Mouse (Mus musculus): ENCODE results near the gene Picalm. TPM values are rescaled to one million over a fixed set of nuclear protein-coding genes. Genes with fewer than 3 reads are reported as not detected.
A peak's percentile ranks its signal among the peaks of the same experiment; 100 is the strongest.
"Not testable (repeated sequence)": the region's sequence is repeated elsewhere in the genome, so short reads cannot be mapped to it uniquely, and the experiment has no call there.

Picalm gene
- polyA plus RNA-seq, 1 experiment from 2014 or later = 34.4 TPM

GRCm38 (mm10) chr7:90216511-90216910, 86.5 kb downstream of the Picalm start:
- Histone ChIP-seq H3K27ac (ENCODE audit: low read depth, low read length) (no peak overlapping the region), H3K4me1 (ENCODE audit: control insufficient read depth, insufficient read depth, low read depth, low read length) (no peaks in the 10 kb centered on the region), H3K36me3 (ENCODE audit: control insufficient read depth, insufficient read depth, low read length) (no peaks in the 10 kb centered on the region), H3K9me3 (ENCODE audit: control insufficient read depth, low read length) (no peaks in the 10 kb centered on the region), H3K4me3 (ENCODE audit: low read length) (no peak overlapping the region), H3K27me3 (replicated peaks; ENCODE audit: control insufficient read depth, insufficient read depth, low read length) (no peaks in the 10 kb centered on the region), H3K4me2 (ENCODE audit: low read length) (no peak overlapping the region), H3K9ac (ENCODE audit: low read depth, low read length) (no peak overlapping the region)
- 54% methylated on average over 8 of the region's 8 CpGs for WGBS
- peak; percentile 60 for ATAC-seq

- 85% methylated on average over 5 of the region's 5 CpGs for WGBS
Measured at GRCm38 (mm10) chr7:90218122-90218521, 88.1 kb downstream of the Picalm start.

GRCm38 (mm10) chr7:90221487-90221886, 91.5 kb downstream of the Picalm start:
- Histone ChIP-seq H3K4me3 (ENCODE audit: low read length) (no peak overlapping the region), H3K4me1 (ENCODE audit: control insufficient read depth, insufficient read depth, low read depth, low read length) (no peaks in the 10 kb centered on the region), H3K9me3 (ENCODE audit: control insufficient read depth, low read length) (no peaks in the 10 kb centered on the region), H3K27ac (ENCODE audit: low read depth, low read length) (no peak overlapping the region), H3K36me3 (ENCODE audit: control insufficient read depth, insufficient read depth, low read length) (no peaks in the 10 kb centered on the region), H3K4me2 (ENCODE audit: low read length) (no peak overlapping the region), H3K9ac (ENCODE audit: low read depth, low read length) (no peak overlapping the region), H3K27me3 (replicated peaks; ENCODE audit: control insufficient read depth, insufficient read depth, low read length) (no peaks in the 10 kb centered on the region)
- 79% methylated on average over 2 of the region's 2 CpGs for WGBS
- ATAC-seq = no peak

More at GRCm38 (mm10) chr7:90218122-90218521, 88.1 kb downstream of the Picalm start:
- no peaks in the 10 kb centered on the region for H3K9me3 ChIP-seq (ENCODE audit: control insufficient read depth, low read length)
- no peak overlapping the region for H3K9ac ChIP-seq (ENCODE audit: low read depth, low read length)
- no peaks in the 10 kb centered on the region for H3K36me3 ChIP-seq (ENCODE audit: control insufficient read depth, insufficient read depth, low read length)
- H3K27ac ChIP-seq (ENCODE audit: low read depth, low read length) = no peak overlapping the region
- no peak overlapping the region for H3K4me3 ChIP-seq (ENCODE audit: low read length)
- no peaks in the 10 kb centered on the region for H3K27me3 ChIP-seq (replicated peaks; ENCODE audit: control insufficient read depth, insufficient read depth, low read length)
- no peaks in the 10 kb centered on the region for H3K4me1 ChIP-seq (ENCODE audit: control insufficient read depth, insufficient read depth, low read depth, low read length)
- no peak for ATAC-seq
- H3K4me2 ChIP-seq (ENCODE audit: low read length) = no peak overlapping the region

- H3K27me3 ChIP-seq (replicated peaks; ENCODE audit: control insufficient read depth, insufficient read depth, low read length) = no peaks in the 10 kb centered on the region
- no peaks in the 10 kb centered on the region for H3K9me3 ChIP-seq (ENCODE audit: control insufficient read depth, low read length)
- H3K27ac ChIP-seq (ENCODE audit: low read depth, low read length) = no peak overlapping the region
- WGBS = 87% methylated on average over 4 of the region's 4 CpGs
- H3K36me3 ChIP-seq (ENCODE audit: control insufficient read depth, insufficient read depth, low read length) = no peaks in the 10 kb centered on the region
- no peak for ATAC-seq
- no peak overlapping the region for H3K4me3 ChIP-seq (ENCODE audit: low read length)
- no peak overlapping the region for H3K4me2 ChIP-seq (ENCODE audit: low read length)
- no peaks in the 10 kb centered on the region for H3K4me1 ChIP-seq (ENCODE audit: control insufficient read depth, insufficient read depth, low read depth, low read length)
- no peak overlapping the region for H3K9ac ChIP-seq (ENCODE audit: low read depth, low read length)
Measured at GRCm38 (mm10) chr7:90228075-90228474, 98.1 kb downstream of the Picalm start.

DNA sequence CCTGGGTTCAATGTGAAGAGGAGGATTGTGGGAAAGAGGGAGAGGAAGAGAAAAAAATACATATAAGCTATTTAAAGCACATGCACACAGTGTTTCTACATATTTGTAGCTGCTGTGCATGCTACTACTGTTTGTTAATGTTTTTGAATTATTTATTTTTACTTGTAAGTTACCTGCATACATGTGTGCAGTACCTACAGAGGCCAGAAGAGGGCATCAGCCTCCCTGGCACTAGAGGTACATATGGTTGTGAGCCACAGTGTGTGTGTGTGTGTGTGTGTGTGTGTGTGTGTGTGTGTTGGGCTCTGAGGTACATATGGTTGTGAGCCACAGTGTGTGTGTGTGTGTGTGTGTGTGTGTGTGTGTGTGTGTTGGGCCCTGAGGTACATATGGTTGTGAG, 98.9 kb downstream of the Picalm start:
- ATAC-seq; H3K4me3 ChIP-seq (ENCODE audit: low read length); H3K4me2 ChIP-seq (ENCODE audit: low read length); H3K9me3 ChIP-seq (ENCODE audit: control insufficient read depth, low read length); H3K9ac ChIP-seq (ENCODE audit: low read depth, low read length); H3K27me3 ChIP-seq (replicated peaks; ENCODE audit: control insufficient read depth, insufficient read depth, low read length); H3K4me1 ChIP-seq (ENCODE audit: control insufficient read depth, insufficient read depth, low read depth, low read length); H3K27ac ChIP-seq (ENCODE audit: low read depth, low read length); H3K36me3 ChIP-seq (ENCODE audit: control insufficient read depth, insufficient read depth, low read length): not testable (repeated sequence)

- H3K9ac ChIP-seq (ENCODE audit: low read depth, low read length) = no peak overlapping the region
- no peak overlapping the region for H3K4me2 ChIP-seq (ENCODE audit: low read length)
- H3K27ac ChIP-seq (ENCODE audit: low read depth, low read length) = no peak overlapping the region
- 86% methylated on average over 9 of the region's 9 CpGs for WGBS
- no peak for ATAC-seq
- no peaks in the 10 kb centered on the region for H3K36me3 ChIP-seq (ENCODE audit: control insufficient read depth, insufficient read depth, low read length)
- no peaks in the 10 kb centered on the region for H3K4me1 ChIP-seq (ENCODE audit: control insufficient read depth, insufficient read depth, low read depth, low read length)
- no peaks in the 10 kb centered on the region for H3K27me3 ChIP-seq (replicated peaks; ENCODE audit: control insufficient read depth, insufficient read depth, low read length)
- H3K4me3 ChIP-seq (ENCODE audit: low read length) = no peak overlapping the region
- no peaks in the 10 kb centered on the region for H3K9me3 ChIP-seq (ENCODE audit: control insufficient read depth, low read length)
Measured at GRCm38 (mm10) chr7:90231431-90231830, 101.4 kb downstream of the Picalm start.

- H3K27me3 ChIP-seq (replicated peaks; ENCODE audit: control insufficient read depth, insufficient read depth, low read length) = no peaks in the 10 kb centered on the region
- 62% methylated on average over 4 of the region's 4 CpGs for WGBS
- no peaks in the 10 kb centered on the region for H3K9me3 ChIP-seq (ENCODE audit: control insufficient read depth, low read length)
- H3K4me2 ChIP-seq (ENCODE audit: low read length) = no peak overlapping the region
- no peak overlapping the region for H3K27ac ChIP-seq (ENCODE audit: low read depth, low read length)
- ATAC-seq = no peak
- no peaks in the 10 kb centered on the region for H3K4me1 ChIP-seq (ENCODE audit: control insufficient read depth, insufficient read depth, low read depth, low read length)
- H3K9ac ChIP-seq (ENCODE audit: low read depth, low read length) = no peak overlapping the region
- no peak overlapping the region for H3K4me3 ChIP-seq (ENCODE audit: low read length)
- H3K36me3 ChIP-seq (ENCODE audit: control insufficient read depth, insufficient read depth, low read length) = no peaks in the 10 kb centered on the region
Measured at GRCm38 (mm10) chr7:90233921-90234320, 103.9 kb downstream of the Picalm start.

- 44% methylated on average over 4 of the region's 4 CpGs for WGBS
- Histone ChIP-seq H3K36me3 (ENCODE audit: control insufficient read depth, insufficient read depth, low read length) (no peaks in the 10 kb centered on the region), H3K4me2 (ENCODE audit: low read length) (no peak overlapping the region), H3K4me3 (ENCODE audit: low read length) (no peak overlapping the region), H3K27ac (ENCODE audit: low read depth, low read length) (no peak overlapping the region), H3K9ac (ENCODE audit: low read depth, low read length) (no peak overlapping the region), H3K27me3 (replicated peaks; ENCODE audit: control insufficient read depth, insufficient read depth, low read length) (no peaks in the 10 kb centered on the region), H3K4me1 (ENCODE audit: control insufficient read depth, insufficient read depth, low read depth, low read length) (no peaks in the 10 kb centered on the region), H3K9me3 (ENCODE audit: control insufficient read depth, low read length) (no peaks in the 10 kb centered on the region)
- no peak for ATAC-seq
Measured at GRCm38 (mm10) chr7:90236289-90236905, 106.4 kb downstream of the Picalm start.

- WGBS = 91% methylated on average over 6 of the region's 6 CpGs
- no peak for ATAC-seq
- Histone ChIP-seq H3K27me3 (replicated peaks; ENCODE audit: control insufficient read depth, insufficient read depth, low read length) (no peaks in the 10 kb centered on the region), H3K4me2 (ENCODE audit: low read length) (no peak overlapping the region), H3K9me3 (ENCODE audit: control insufficient read depth, low read length) (no peaks in the 10 kb centered on the region), H3K36me3 (ENCODE audit: control insufficient read depth, insufficient read depth, low read length) (no peaks in the 10 kb centered on the region), H3K27ac (ENCODE audit: low read depth, low read length) (no peak overlapping the region), H3K4me1 (ENCODE audit: control insufficient read depth, insufficient read depth, low read depth, low read length) (no peaks in the 10 kb centered on the region), H3K9ac (ENCODE audit: low read depth, low read length) (no peak overlapping the region), H3K4me3 (ENCODE audit: low read length) (no peak overlapping the region)
Measured at GRCm38 (mm10) chr7:90243151-90243550, 113.1 kb downstream of the Picalm start.

DNA sequence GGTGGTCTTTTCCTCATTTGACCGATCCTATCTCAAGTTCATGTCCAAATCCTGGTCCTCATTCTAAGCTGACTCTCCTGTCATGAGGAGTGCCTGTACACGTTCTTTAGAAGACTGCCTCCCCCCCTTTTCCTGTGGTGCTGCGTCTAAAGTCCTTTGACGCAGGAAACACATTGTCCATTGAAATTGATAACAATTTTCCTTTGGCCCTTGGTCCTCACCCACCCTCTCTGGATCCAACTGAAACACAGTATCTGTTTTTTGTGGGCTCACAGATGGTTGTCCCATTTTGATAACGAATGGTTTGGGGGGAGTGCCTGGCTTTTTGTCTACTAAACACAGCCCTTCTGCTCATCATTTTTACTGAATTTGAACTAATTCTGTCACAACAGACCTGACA, 113.6 kb downstream of the Picalm start:
- Histone ChIP-seq H3K36me3 (ENCODE audit: control insufficient read depth, insufficient read depth, low read length) (no peaks in the 10 kb centered on the region), H3K4me1 (ENCODE audit: control insufficient read depth, insufficient read depth, low read depth, low read length) (no peaks in the 10 kb centered on the region), H3K9me3 (ENCODE audit: control insufficient read depth, low read length) (no peaks in the 10 kb centered on the region), H3K4me3 (ENCODE audit: low read length) (no peak overlapping the region), H3K4me2 (ENCODE audit: low read length) (no peak overlapping the region), H3K9ac (ENCODE audit: low read depth, low read length) (no peak overlapping the region), H3K27ac (ENCODE audit: low read depth, low read length) (no peak overlapping the region), H3K27me3 (replicated peaks; ENCODE audit: control insufficient read depth, insufficient read depth, low read length) (no peaks in the 10 kb centered on the region)
- ATAC-seq = no peak
- WGBS = 77% methylated on average over 5 of the region's 5 CpGs

All from hindbrain, embryonic 16.5 days (tissue).